Mouse (Mus musculus) lung, postnatal 0 days (tissue): ENCODE results near the gene Hyal1. TPM values are rescaled to one million over a fixed set of nuclear protein-coding genes. Genes with fewer than 3 reads are reported as not detected.

Source experiments
- ATAC-seq: fragments of 200-750 bp; cut with Nextera tagmentation; 2 replicates; pipeline ENCODE4 v1.8.0; 2017; ENCODE audit warnings: moderate library complexity
- DNase-seq: peaks from one replicate; pipeline ENCODE4 v3.0.0-alpha.2; 2016; ENCODE audit warnings: low spot score
- H3K27ac ChIP-seq: fragments of 300-500 bp; sonication (generic); 2 replicates; pipeline ENCODE4 v1.5.1; 2014; ENCODE audit warnings: antibody characterized with exemption, mild to moderate bottlenecking, low read length, mixed read lengths
- H3K27me3 ChIP-seq: fragments of 300-500 bp; sonication (generic); replicated peaks from 2 replicates; pipeline ENCODE4 v1.6.1; 2014; ENCODE audit warnings: low read length, mixed read lengths; ENCODE audit not compliant: insufficient read depth
- H3K36me3 ChIP-seq: fragments of 300-500 bp; sonication (generic); 2 replicates; pipeline ENCODE4 v1.6.1; 2014; ENCODE audit warnings: low read length, mixed read lengths; ENCODE audit not compliant: insufficient read depth
- H3K4me1 ChIP-seq: fragments of 300-500 bp; sonication (generic); 2 replicates; pipeline ENCODE4 v1.6.1; 2014; ENCODE audit warnings: antibody characterized with exemption, low read depth, low read length, mixed read lengths; ENCODE audit not compliant: insufficient read depth
- H3K4me2 ChIP-seq: fragments of 300-500 bp; sonication (generic); replicated peaks from 2 replicates; pipeline ENCODE4 v1.6.1; 2014; ENCODE audit warnings: low read depth, mild to moderate bottlenecking, low read length, moderate library complexity, mixed read lengths
- H3K4me3 ChIP-seq: fragments of 300-500 bp; sonication (generic); 2 replicates; pipeline ENCODE4 v1.5.1; 2014; ENCODE audit warnings: low read depth, low read length
- H3K9ac ChIP-seq: fragments of 300-500 bp; sonication (generic); replicated peaks from 2 replicates; pipeline ENCODE4 v1.6.1; 2014; ENCODE audit warnings: low read depth, mild to moderate bottlenecking
- H3K9me3 ChIP-seq: fragments of 300-500 bp; sonication (generic); 2 replicates; pipeline ENCODE4 v1.6.1; 2016; ENCODE audit warnings: low read length, mixed read lengths
- CTCF ChIP-seq: IDR thresholded peaks from 2 replicates; pipeline ENCODE4 v1.5.1; 2016; ENCODE audit warnings: antibody characterized with exemption, mild to moderate bottlenecking
- EP300 ChIP-seq: IDR thresholded peaks from 2 replicates; pipeline ENCODE4 v1.6.1; 2016; ENCODE audit warnings: antibody characterized with exemption, mild to moderate bottlenecking, control low read depth
- WGBS: fragments of 180-500 bp; shearing (Covaris S2); extraction: QIAGEN DNeasy Blood & Tissue Kit; methylation state at CpG from one replicate; pipeline ENCODE4 v1.1.7; 2014; 5-methylcytosine and 5-hydroxymethylcytosine counted together
- polyA plus RNA-seq: library from polyadenylated mRNA; unstranded; fragments of >200 nt; fragmentation: Nextera tagmentation; extraction: Ambion mirVana; gene quantifications from 2 replicates; pipeline ENCODE4 v1.2.1, GENCODE M21; 2015

Hyal1 gene
- polyA plus RNA-seq, 1 experiment from 2014 or later: 11.0 TPM

DNA sequence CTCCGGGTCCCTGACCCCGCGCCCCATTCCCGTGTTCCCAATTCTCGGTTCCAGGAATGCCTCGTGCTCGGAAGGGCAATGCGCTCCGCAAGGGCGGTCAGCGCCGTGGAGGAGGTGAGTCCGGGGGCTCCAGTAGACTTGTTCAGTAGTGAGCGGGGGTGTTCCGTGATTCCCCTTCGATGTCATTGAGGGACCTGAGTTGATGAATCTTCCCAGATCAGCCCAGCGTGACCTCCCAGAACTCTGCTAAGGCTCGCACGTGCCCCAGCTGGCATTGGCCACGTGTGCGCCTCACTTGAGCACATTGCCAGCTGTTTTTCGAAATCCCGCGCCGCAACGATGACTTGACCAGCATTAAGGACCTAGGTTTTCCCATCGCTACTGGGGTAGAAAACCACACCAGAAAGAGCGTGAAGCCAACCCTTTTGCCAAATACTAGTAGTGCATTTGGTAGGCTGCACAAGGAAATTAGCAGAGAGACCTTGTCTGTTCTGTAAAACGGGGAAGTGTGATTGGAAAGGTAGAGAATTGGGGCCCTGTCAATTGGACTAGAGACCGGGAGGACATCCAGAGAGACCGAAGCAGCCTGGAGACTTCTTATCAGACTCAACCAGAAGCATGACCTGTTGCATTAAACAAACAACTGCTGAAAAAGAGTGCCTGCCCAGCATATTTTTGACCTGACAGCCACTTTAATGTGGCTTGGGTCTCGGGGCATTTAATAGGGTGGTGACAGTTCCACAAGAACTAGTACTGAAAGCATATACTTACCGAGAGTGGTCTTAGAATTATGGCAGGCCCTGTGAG lies 11.3 kb downstream of the Hyal1 start:
- Histone ChIP-seq H3K36me3 (peaks cover 23% of the 10 kb centered on the region), H3K4me2 (peak overlapping the region; percentile 84), H3K4me1 (peaks cover 15% of the 10 kb centered on the region), H3K4me3 (peak overlapping the region; percentile 62), H3K27ac (0 out of 2 replicates have a peak overlapping the region, but pooled peaks have one; percentile 26), H3K9ac (peak overlapping the region; percentile 58), H3K9me3 (no peaks in the 10 kb centered on the region), H3K27me3 (no peaks in the 10 kb centered on the region)
- peak; percentile 13 for ATAC-seq
- 1% methylated on average over 33 of the region's 33 CpGs for WGBS
- peak; percentile 70 for DNase-seq
- TF ChIP-seq EP300: no peak
- TF ChIP-seq CTCF: no peak

DNA sequence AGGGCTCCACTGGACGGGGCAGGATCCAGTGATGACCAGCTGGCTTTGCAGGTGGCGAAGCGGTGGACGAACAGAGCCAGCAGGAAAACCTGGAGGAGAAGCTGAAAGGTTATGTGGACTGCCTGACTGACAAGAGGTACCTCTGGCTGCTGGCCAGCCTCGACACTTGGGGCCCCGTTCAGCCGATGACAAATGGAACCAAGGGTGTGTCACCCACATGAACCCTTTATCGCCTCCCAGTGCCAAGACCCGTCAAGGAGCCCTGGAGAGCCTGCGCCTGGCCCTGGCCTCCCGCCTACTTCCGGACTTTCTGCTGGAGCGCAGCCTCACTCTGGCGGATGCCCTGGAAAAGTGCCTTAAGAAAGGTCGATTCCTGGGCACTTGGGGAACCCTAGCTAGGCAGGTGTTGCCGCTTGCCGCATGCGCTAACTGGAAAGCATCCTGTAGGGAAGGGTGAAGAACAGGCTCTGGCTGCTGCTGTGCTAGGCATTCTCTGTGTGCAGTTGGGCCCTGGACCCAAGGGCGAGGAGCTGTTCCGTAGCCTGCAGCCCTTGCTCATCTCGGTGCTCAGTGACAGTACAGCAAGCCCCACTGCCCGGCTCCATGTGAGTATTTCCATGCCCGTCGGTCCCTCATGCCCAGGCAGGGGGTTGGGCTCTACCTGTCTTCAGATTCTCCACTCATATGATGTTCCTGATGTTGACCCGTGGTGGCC lies 13.5 kb downstream of the Hyal1 start:
- Histone ChIP-seq H3K9me3 (no peaks in the 10 kb centered on the region), H3K4me1 (peaks cover 15% of the 10 kb centered on the region), H3K4me2 (no peak overlapping the region; the same call in 1 of the 2 replicates), H3K36me3 (peaks cover 23% of the 10 kb centered on the region), H3K9ac (no peak overlapping the region), H3K4me3 (no peak overlapping the region), H3K27me3 (no peaks in the 10 kb centered on the region), H3K27ac (peak overlapping the region; percentile 66)
- peak; percentile 5; the same call in 1 of the 2 replicates for TF ChIP-seq CTCF
- no peak for TF ChIP-seq EP300
- 64% methylated on average over 25 of the region's 25 CpGs for WGBS
- peak; percentile 42 for ATAC-seq
- DNase-seq: peak; percentile 87

DNA sequence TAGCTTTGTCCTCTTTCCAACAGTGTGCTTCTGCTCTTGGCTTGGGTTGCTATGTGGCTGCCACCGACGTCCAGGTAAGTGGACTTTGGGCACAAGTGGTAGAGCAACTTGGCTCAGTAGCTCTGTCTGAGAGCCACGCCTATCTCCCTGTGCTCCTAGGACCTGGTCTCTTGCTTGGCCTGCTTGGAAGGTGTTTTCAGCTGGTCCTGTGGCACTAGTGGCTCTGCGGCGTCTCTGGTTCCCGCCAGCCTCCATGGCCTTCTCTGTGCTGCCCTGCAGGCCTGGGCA lies 14.0 kb downstream of the Hyal1 start:
- Histone ChIP-seq H3K9ac (no peak overlapping the region), H3K4me2 (no peak overlapping the region; the same call in 1 of the 2 replicates), H3K4me3 (no peak overlapping the region), H3K27me3 (no peaks in the 10 kb centered on the region), H3K4me1 (peaks cover 15% of the 10 kb centered on the region), H3K27ac (peak overlapping the region; percentile 66), H3K9me3 (no peaks in the 10 kb centered on the region), H3K36me3 (peaks cover 23% of the 10 kb centered on the region)
- TF ChIP-seq EP300: no peak
- no peak for TF ChIP-seq CTCF
- WGBS: 55% methylated on average over 6 of the region's 6 CpGs
- ATAC-seq: no peak
- peak; percentile 61 for DNase-seq

DNA sequence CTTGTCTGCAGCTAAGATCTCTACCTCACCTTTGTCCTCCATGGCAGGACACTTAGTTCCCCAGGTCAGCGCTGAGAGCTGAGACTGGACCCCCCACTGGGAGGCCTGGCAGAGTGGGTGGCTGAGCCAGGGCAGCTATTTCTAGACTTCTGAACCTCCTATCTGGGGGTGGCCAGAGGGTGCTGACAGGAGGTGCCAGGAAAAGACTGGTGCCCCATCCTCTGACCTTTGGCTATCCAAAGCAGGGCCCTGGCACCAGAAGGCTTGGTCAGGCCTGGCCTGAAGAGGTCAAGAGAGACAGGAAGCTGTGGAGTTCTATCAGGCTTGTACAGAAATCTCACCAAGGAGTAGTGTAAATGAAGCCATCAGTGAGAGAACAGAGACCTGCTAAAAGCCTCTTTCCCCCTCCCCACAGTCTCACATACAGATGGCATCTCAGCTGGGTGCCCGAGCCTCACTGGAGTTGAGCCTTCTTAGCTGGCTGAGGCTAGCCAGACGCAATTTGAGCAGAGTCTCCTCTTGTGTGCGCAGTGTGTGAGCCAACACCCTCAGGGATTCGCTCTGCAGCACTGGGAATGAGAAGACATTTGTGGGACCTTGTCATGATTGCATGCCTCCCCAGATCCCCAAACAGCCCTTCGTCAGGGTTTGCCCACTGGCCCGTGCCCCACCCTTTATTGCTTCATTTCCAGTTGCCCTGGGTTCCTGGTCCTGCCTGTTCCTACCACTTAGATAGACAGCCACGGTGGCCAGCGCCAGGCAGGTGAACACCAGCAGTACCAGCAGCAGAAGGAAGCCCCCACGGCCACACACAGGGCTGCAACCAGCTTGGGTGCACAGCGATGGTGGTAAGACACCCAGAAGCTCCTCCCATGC lies 16.6 kb downstream of the Hyal1 start:
- no peak overlapping the region for H3K27ac ChIP-seq
- ATAC-seq (no peak), DNase-seq (no peak)
- no peak overlapping the region for H3K4me2 ChIP-seq
- no peaks in the 10 kb centered on the region for H3K9me3 ChIP-seq
- no peaks in the 10 kb centered on the region for H3K27me3 ChIP-seq
- no peak overlapping the region for H3K4me3 ChIP-seq
- TF ChIP-seq EP300: no peak
- no peak for TF ChIP-seq CTCF
- peaks cover 23% of the 10 kb centered on the region for H3K36me3 ChIP-seq
- WGBS: 84% methylated on average over 11 of the region's 11 CpGs
- no peak overlapping the region for H3K9ac ChIP-seq
- H3K4me1 ChIP-seq: peaks cover 13% of the 10 kb centered on the region

DNA sequence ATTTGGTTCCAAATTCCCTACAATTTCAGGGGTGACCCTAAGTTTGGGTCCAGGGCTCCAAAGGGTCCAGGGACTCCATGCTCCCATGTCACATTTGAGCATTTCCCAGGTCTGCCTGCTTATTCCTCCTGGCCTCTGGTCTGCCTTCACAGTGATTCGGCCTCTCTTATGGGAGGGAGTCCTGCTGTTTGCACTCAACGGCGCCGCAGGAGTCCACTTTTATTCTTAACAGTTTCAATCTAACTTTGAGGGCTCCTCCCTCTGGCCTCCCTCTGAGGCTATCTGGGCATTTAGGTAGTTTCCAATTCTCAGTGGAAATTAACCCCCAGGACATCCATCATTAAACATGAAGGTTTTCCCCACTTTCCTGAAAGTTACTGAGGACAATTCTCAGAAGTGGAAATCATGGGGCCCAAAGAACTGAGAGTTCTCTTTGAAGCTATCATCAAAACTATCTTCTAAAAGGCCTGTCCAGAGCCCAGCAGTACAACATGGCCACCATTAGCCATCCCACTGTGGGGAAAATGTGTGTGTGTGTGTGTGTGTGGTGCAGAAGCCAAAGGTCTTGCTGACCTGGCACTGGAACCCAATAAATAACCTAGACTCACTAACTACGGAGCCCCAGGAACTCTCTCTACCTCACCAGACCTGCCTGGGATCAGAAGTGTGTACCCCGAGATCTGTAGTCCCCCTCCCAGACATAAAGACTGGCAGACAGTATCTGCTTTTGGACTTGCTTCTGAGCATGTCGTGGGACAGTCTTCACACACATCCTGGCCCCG lies 17.7 kb downstream of the Hyal1 start:
- Histone ChIP-seq H3K4me2 (no peak overlapping the region), H3K27me3 (no peaks in the 10 kb centered on the region), H3K4me3 (no peak overlapping the region), H3K36me3 (peaks cover 23% of the 10 kb centered on the region), H3K9me3 (no peaks in the 10 kb centered on the region), H3K27ac (no peak overlapping the region), H3K4me1 (0 out of 2 replicates have a peak, but pooled peaks cover 6% of the 10 kb centered on the region), H3K9ac (no peak overlapping the region)
- TF ChIP-seq EP300 (no peak), CTCF (no peak)
- DNase-seq: no peak
- no peak for ATAC-seq
- WGBS: 77% methylated on average over 8 of the region's 8 CpGs
